Mouse (Mus musculus) embryonic facial prominence, embryonic 10.5 days (tissue): ENCODE results near the gene Vmn1r179. TPM values are rescaled to one million over a fixed set of nuclear protein-coding genes. Genes with fewer than 3 reads are reported as not detected.
"Not testable (repeated sequence)": the region's sequence is repeated elsewhere in the genome, so short reads cannot be mapped to it uniquely, and the experiment has no call there.

Experiments used
- DNase-seq: peaks from one replicate; pipeline ENCODE4 v3.0.0-alpha.2; 2017; ENCODE audit warnings: low spot score
- H3K27ac ChIP-seq: fragments of 300-500 bp; sonication (generic); replicated peaks from 2 replicates; pipeline ENCODE4 v1.5.1; 2016; ENCODE audit warnings: mild to moderate bottlenecking
- H3K27me3 ChIP-seq: fragments of 300-500 bp; sonication (generic); replicated peaks from 2 replicates; pipeline ENCODE4 v1.6.1; 2016; ENCODE audit warnings: low read depth, mild to moderate bottlenecking; ENCODE audit not compliant: poor library complexity, severe bottlenecking
- H3K36me3 ChIP-seq: fragments of 300-500 bp; sonication (generic); replicated peaks from 2 replicates; pipeline ENCODE4 v1.6.1; 2016; ENCODE audit warnings: mild to moderate bottlenecking, moderate library complexity
- H3K4me1 ChIP-seq: fragments of 300-500 bp; sonication (generic); 2 replicates; pipeline ENCODE4 v1.6.1; 2016
- H3K4me3 ChIP-seq: fragments of 300-500 bp; sonication (generic); 2 replicates; pipeline ENCODE4 v1.5.1; 2016; ENCODE audit warnings: mild to moderate bottlenecking, moderate library complexity
- H3K9me3 ChIP-seq: fragments of 300-500 bp; sonication (generic); 2 replicates; pipeline ENCODE4 v1.6.1; 2016; ENCODE audit warnings: mild to moderate bottlenecking
- WGBS: fragments of 180-500 bp; shearing (Covaris S2); methylation state at CpG from one replicate; pipeline ENCODE4 v1.1.7; 2016; 5-methylcytosine and 5-hydroxymethylcytosine counted together
- polyA plus RNA-seq: library from polyadenylated mRNA; unstranded; fragments of >200 nt; fragmentation: Nextera tagmentation; extraction: Ambion mirVana; gene quantifications from 2 replicates; pipeline ENCODE4 v1.2.1, GENCODE M21; 2016

Gene Vmn1r179
- not detected in 2 replicates for polyA plus RNA-seq

DNA sequence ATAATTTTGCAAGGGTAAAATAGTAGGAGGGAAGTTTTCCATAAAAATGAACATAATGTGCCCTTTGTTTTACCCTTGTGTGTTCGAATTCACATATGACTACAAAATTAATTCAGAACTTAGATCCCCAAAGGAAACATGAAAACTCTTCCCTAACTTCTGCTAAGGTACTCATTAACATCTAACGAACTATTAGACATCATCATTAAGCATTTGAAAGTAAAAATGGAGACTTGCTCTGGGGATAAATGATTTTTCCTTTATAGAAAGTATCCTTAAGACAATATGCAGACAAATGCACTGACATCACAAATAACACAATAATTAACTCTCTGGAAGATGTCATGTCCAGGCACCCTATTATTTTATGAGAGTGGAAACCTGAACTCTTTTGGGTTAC lies at the start of gene Vmn1r179:
Gene Vmn1r179, plus strand, starts transcription at position 301 of the 400 bp plus-strand sequence.
- no peak within 1 kb of the TSS for H3K4me3 ChIP-seq
- DNase-seq, result no peak
- WGBS, result 56% methylated on average over 2 of the region's 2 CpGs
- no peaks in the 10 kb centered on the region for H3K36me3 ChIP-seq
- H3K9me3 ChIP-seq, result peaks cover 34% of the 10 kb centered on the region; the same call in 1 of the 2 replicates
- H3K27ac ChIP-seq, result no peak within 1 kb of the TSS
- H3K4me1 ChIP-seq, result no peaks in the 10 kb centered on the region
- no peaks in the 10 kb centered on the region for H3K27me3 ChIP-seq

DNA sequence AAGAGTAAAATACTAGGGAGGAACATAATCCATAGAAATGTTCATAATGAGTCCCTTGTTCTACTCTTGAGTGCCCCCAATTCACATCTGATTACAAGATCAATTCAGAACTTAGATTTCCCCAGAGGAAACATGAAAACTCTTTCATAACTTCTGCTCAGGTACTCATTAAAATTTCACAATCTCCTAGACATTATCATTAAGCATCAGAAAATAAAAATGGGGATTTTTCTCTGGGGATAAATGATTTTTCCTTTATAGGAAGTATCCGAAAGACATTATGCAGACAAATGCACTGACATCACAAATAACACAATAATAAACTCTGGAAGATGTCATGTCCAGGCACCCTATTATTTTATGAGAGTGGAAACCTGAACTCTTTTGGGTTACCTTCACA lies 35.1 kb upstream of the Vmn1r179 start, which contains the start of gene Vmn1r178:
Gene Vmn1r178, plus strand, starts transcription at position 301 of the 400 bp plus-strand sequence.
- Histone ChIP-seq H3K9me3 (peaks cover 51% of the 10 kb centered on the region), H3K36me3 (no peaks in the 10 kb centered on the region), H3K27ac (no peak within 1 kb of the TSS), H3K27me3 (no peaks in the 10 kb centered on the region), H3K4me1 (no peaks in the 10 kb centered on the region), H3K4me3 (no peak within 1 kb of the TSS)
- WGBS, result 91% methylated on average over 1 of the region's 1 CpGs
- no peak for DNase-seq

GRCm38 (mm10) chr7:23950332-23950731 lies 23.6 kb downstream of the Vmn1r179 start, which contains the start of gene Vmn1r180:
Vmn1r180 (plus strand) TSS chr7:23950632.
- H3K9me3 ChIP-seq, result peaks cover 23% of the 10 kb centered on the region; the same call in 1 of the 2 replicates
- DNase-seq, result no peak

DNA sequence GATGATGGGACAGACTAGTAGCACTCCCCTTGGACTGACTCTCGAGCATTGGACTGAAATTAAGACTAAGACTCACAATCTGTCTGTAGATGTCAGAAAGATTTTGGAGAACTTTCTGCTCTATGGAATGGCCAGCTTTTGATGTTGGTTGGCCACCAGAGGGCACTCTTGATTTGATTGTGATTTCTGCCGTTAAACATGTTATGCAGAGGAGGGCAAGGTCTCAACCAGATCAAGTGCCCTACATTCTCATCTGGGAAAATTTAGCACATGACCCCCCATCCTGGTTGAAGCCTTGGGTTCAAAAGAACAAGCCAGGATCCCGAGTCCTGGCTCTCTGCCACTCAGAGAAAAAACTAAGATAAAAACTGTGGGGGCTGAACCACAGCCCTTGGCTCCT lies 41.3 kb downstream of the Vmn1r179 start:
- peaks cover 67% of the 10 kb centered on the region for H3K9me3 ChIP-seq
- WGBS, result 64% methylated on average over 3 of the region's 3 CpGs
- H3K4me1 ChIP-seq, H3K27ac ChIP-seq, DNase-seq, H3K4me3 ChIP-seq, H3K36me3 ChIP-seq, H3K27me3 ChIP-seq: not testable (repeated sequence)

More at GRCm38 (mm10) chr7:23950332-23950731, 23.6 kb downstream of the Vmn1r179 start, which contains the start of gene Vmn1r180:
- Histone ChIP-seq H3K27me3 (no peaks in the 10 kb centered on the region), H3K4me1 (no peaks in the 10 kb centered on the region), H3K27ac (no peak within 1 kb of the TSS), H3K4me3 (no peak within 1 kb of the TSS), H3K36me3 (no peaks in the 10 kb centered on the region)

GRCm38 (mm10) chr7:23974315-23974714 lies 47.5 kb downstream of the Vmn1r179 start, which contains the start of gene Vmn1r181:
Vmn1r181 (plus strand) TSS chr7:23974615.
- WGBS, result 89% methylated on average over 9 of the region's 9 CpGs
- H3K4me3 ChIP-seq, DNase-seq, H3K36me3 ChIP-seq, H3K27me3 ChIP-seq, H3K27ac ChIP-seq, H3K4me1 ChIP-seq: not testable (repeated sequence)
- H3K9me3 ChIP-seq, result peaks cover 67% of the 10 kb centered on the region

Other genes with a start within 250 kb of the Vmn1r179 start
- gene Vmn1r173, start 226.3 kb upstream of the Vmn1r179 start, polyA plus RNA-seq, result not detected in 2 replicates
- not detected in 2 replicates for gene Vmn1r174, start 174.7 kb upstream of the Vmn1r179 start, polyA plus RNA-seq
- gene Vmn1r175, start 116.3 kb upstream of the Vmn1r179 start, polyA plus RNA-seq, result not detected in 2 replicates
- not detected in 2 replicates for gene Vmn1r176, start 89.6 kb upstream of the Vmn1r179 start, polyA plus RNA-seq
- not detected in 2 replicates for gene Vmn1r177, start 60.5 kb upstream of the Vmn1r179 start, polyA plus RNA-seq
- gene Vmn1r178, start 35.0 kb upstream of the Vmn1r179 start, polyA plus RNA-seq, result not detected in 2 replicates
- gene Vmn1r180, start 23.7 kb downstream of the Vmn1r179 start, polyA plus RNA-seq, result not detected in 2 replicates
- not detected in 2 replicates for gene Vmn1r181, start 47.6 kb downstream of the Vmn1r179 start, polyA plus RNA-seq
- not detected in 2 replicates for gene V1rd19, start 74.7 kb downstream of the Vmn1r179 start, polyA plus RNA-seq
- not detected in 2 replicates for gene Vmn1r183, start 126.3 kb downstream of the Vmn1r179 start, polyA plus RNA-seq
- 28.9 and 30.0 TPM in 2 replicates for gene Zfp180, start 154.9 kb downstream of the Vmn1r179 start, polyA plus RNA-seq
- 3.2 and 4.7 TPM in 2 replicates for gene Zfp112, start 185.3 kb downstream of the Vmn1r179 start, polyA plus RNA-seq
- gene Zfp235, start 207.2 kb downstream of the Vmn1r179 start, polyA plus RNA-seq, result 15.3 and 15.7 TPM in 2 replicates
- gene Zfp114, start 248.1 kb downstream of the Vmn1r179 start, polyA plus RNA-seq, result 4.8 and 5.2 TPM in 2 replicates